Mouse (Mus musculus): ENCODE measurements around the gene Wdr24. TPM values are rescaled to one million over a fixed set of nuclear protein-coding genes. Genes with fewer than 3 reads are reported as not detected.
A peak's percentile ranks its signal among the peaks of the same experiment; 100 is the strongest.

Gene Wdr24
- polyA plus RNA-seq, 1 experiment, result 33.6 TPM

DNA sequence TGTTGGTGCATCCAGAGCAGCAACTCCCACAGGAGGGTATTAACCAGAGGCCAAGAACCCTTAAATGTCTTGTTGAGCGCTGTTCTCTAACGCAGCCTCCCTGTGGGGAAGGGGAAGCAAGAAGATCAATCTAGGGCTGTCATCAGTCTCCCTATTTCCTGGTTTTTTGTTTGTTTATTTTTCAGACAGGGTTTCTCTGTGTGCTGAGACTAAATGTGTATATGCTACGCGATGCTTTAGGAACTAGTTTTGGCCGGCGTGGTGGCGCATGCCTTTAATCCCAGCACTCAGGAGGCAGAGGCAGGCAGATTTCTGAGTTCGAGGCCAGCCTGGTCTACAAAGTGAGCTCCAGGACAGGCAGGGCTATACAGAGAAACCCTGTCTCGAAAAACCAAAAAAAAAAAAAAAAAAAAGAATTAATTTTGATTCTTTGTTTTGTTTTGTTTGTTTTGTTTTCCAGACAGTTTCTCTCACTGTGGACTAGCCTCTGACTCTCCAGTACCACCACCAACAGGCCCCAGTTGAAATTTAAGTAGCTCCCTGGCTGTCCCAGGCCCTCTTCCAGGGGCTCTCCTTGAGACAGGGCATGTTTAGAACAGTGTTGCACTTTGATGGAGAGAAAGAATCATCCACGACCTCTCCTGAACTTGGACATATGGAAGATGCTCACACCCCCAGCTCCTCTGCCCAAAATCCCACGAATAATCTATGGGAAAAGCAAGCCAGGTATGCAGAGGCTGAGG is 50.1 kb downstream of the Wdr24 start:
- DNase-seq (ENCODE audit: low read depth in 1 of 2, low spot score in 2 of 2), result no peak
- H3K4me1 ChIP-seq (ENCODE audit: control insufficient read depth, insufficient read depth, insufficient read length), result no peaks in the 10 kb centered on the region; the same call in 1 of the 2 replicates
- no peak overlapping the region for H3K27ac ChIP-seq (ENCODE audit: insufficient read depth, low read length)
- 86% methylated on average over 11 of the region's 11 CpGs for WGBS
- H3K4me3 ChIP-seq (ENCODE audit: extremely low read depth, insufficient read depth, insufficient read length), result no peak overlapping the region
- H3K36me3 ChIP-seq (ENCODE audit: control insufficient read depth, insufficient read depth, low read length), result peaks cover 2% of the 10 kb centered on the region; the same call in 1 of the 2 replicates
- TF ChIP-seq CTCF (IDR thresholded peaks at IDR 0.05; ENCODE audit: extremely low read depth, insufficient read depth, insufficient read length, insufficient replicate concordance) (no peak), POLR2A (IDR thresholded peaks at IDR 0.05; ENCODE audit: low read depth, low read length) (no peak)
- no peaks in the 10 kb centered on the region for H3K27me3 ChIP-seq (ENCODE audit: control insufficient read depth, insufficient read depth, low read length)

DNA sequence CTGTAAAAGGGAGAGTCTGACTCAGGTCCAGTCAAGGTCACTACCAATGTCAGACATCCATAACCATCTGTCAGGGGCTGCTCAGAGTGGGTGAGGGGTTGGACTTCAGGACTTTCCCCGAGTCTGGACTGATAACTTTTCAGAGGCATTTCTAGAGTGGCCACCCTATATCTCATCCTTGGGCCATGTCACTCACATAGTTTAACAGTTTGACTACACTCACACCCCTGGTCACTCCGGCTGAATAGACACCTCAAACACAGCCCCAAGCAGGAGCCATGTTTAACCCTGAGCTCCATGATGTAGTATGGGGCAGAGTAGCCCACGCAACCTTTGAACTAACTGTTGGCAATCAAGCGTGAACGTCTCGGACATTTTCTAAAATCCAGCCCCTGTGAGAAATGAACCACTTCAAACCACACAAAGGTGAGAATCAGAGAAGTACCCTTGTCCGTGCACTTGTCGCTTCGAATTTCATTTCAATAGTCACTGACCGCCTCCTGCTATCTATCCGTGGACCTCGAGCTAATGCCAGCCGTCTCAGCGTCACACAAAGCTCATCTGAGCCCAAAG is 50.8 kb downstream of the Wdr24 start:
- 12% methylated on average over 14 of the region's 14 CpGs for WGBS
- Histone ChIP-seq H3K27me3 (ENCODE audit: control insufficient read depth, insufficient read depth, low read length) (no peaks in the 10 kb centered on the region), H3K4me1 (ENCODE audit: control insufficient read depth, insufficient read depth, insufficient read length) (no peaks in the 10 kb centered on the region; the same call in 1 of the 2 replicates), H3K4me3 (ENCODE audit: extremely low read depth, insufficient read depth, insufficient read length) (peak overlapping the region; percentile 93), H3K27ac (ENCODE audit: insufficient read depth, low read length) (peak overlapping the region; percentile 49), H3K36me3 (ENCODE audit: control insufficient read depth, insufficient read depth, low read length) (peaks cover 4% of the 10 kb centered on the region; the same call in 1 of the 2 replicates)
- TF ChIP-seq CTCF (IDR thresholded peaks at IDR 0.05; ENCODE audit: extremely low read depth, insufficient read depth, insufficient read length, insufficient replicate concordance) (no peak), POLR2A (IDR thresholded peaks at IDR 0.05; ENCODE audit: low read depth, low read length) (no peak)
- no peak for DNase-seq (ENCODE audit: low read depth in 1 of 2, low spot score in 2 of 2)

DNA sequence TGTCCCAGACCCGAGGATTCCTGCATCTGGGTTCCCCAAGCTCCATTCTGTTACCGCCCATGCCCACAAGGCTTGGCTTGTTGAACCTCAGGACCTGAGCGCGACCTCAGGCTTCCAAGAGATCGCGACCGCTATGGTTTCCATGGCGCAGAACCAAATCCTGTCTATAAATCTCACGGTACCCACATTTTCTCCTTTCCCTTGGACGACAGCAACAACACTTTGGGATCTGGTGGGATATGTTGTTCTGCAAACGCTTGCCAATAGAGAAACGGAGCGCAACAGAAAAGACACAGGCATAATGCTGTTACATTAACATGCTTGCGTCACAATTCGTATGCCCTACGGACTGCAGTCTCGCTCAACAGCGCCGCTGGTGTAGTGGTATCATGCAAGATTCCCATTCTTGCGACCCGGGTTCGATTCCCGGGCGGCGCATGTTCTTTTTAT is 51.3 kb downstream of the Wdr24 start, which contains the start of gene Mettl26:
TSS of gene Mettl26 (plus strand) at position 354 of the 450 bp plus-strand sequence.
- under 1% methylated on average over 25 of the region's 25 CpGs for WGBS
- TF ChIP-seq POLR2A (IDR thresholded peaks at IDR 0.05; ENCODE audit: low read depth, low read length) (no peak), CTCF (IDR thresholded peaks at IDR 0.05; ENCODE audit: extremely low read depth, insufficient read depth, insufficient read length, insufficient replicate concordance) (no peak)
- no peaks in the 10 kb centered on the region for H3K27me3 ChIP-seq (ENCODE audit: control insufficient read depth, insufficient read depth, low read length)
- peak within 1 kb of the TSS; percentile 93 for H3K4me3 ChIP-seq (ENCODE audit: extremely low read depth, insufficient read depth, insufficient read length)
- no peaks in the 10 kb centered on the region; the same call in 1 of the 2 replicates for H3K4me1 ChIP-seq (ENCODE audit: control insufficient read depth, insufficient read depth, insufficient read length)
- H3K27ac ChIP-seq (ENCODE audit: insufficient read depth, low read length), result peak within 1 kb of the TSS; percentile 86
- H3K36me3 ChIP-seq (ENCODE audit: control insufficient read depth, insufficient read depth, low read length), result peaks cover 4% of the 10 kb centered on the region; the same call in 1 of the 2 replicates
- DNase-seq (ENCODE audit: low read depth in 1 of 2, low spot score in 2 of 2), result peak; percentile 80 to 91

DNA sequence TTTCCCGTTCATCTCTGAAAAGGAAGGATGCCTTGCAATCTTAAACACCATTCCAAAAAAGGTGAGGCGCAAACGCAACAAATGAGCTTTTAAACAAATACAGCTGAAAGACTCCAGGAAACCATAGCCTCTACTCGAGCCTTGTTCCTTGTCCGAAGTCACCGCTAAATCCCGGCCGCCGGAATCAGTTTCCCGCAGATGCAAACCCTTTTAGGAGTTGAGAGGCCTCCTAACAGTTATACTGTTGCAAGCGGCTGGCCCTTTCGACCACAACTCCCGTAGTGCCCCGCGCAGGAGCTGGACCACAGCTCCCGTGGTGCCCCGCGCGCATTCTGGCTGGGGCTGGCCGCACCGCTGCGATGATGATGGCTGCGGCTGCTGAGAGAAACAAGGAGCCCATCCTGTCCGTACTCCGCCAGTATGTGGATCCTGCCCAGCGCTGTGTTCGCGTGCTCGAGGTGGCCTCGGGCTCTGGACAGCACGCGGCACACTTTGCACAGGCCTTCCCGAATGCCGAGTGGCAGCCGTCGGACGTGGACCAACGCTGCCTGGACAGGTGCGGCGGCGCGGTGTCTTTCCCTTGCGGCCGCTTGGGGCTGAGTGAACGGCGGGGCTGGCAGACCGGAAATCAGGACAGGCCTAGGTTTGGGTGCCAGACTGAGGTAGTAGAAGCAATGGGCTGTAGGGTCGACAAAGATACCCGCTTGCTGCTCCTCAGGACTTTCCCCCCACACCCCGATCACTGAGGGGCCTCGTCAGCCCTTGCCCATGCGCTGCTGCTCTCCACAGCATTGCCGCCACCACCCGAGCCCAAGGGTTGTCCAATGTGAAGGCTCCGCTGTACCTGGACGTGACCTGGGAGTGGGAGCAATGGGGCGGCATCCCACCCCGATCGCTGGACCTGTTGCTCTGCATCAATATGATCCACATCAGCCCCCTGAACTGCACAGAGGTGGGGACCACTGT is 52.0 kb downstream of the Wdr24 start:
- under 1% methylated on average over 59 of the region's 59 CpGs for WGBS
- DNase-seq (ENCODE audit: low read depth in 1 of 2, low spot score in 2 of 2), result peak; percentile 54 to 89
- no peak for TF ChIP-seq CTCF (IDR thresholded peaks at IDR 0.05; ENCODE audit: extremely low read depth, insufficient read depth, insufficient read length, insufficient replicate concordance)
- peak; percentile 70 for TF ChIP-seq POLR2A (IDR thresholded peaks at IDR 0.05; ENCODE audit: low read depth, low read length)
- no peaks in the 10 kb centered on the region; the same call in 1 of the 2 replicates for H3K4me1 ChIP-seq (ENCODE audit: control insufficient read depth, insufficient read depth, insufficient read length)
- H3K27me3 ChIP-seq (ENCODE audit: control insufficient read depth, insufficient read depth, low read length), result no peaks in the 10 kb centered on the region
- peak overlapping the region; percentile 86 for H3K27ac ChIP-seq (ENCODE audit: insufficient read depth, low read length)
- H3K4me3 ChIP-seq (ENCODE audit: extremely low read depth, insufficient read depth, insufficient read length), result peak overlapping the region; percentile 93
- peaks cover 4% of the 10 kb centered on the region; the same call in 1 of the 2 replicates for H3K36me3 ChIP-seq (ENCODE audit: control insufficient read depth, insufficient read depth, low read length)

DNA sequence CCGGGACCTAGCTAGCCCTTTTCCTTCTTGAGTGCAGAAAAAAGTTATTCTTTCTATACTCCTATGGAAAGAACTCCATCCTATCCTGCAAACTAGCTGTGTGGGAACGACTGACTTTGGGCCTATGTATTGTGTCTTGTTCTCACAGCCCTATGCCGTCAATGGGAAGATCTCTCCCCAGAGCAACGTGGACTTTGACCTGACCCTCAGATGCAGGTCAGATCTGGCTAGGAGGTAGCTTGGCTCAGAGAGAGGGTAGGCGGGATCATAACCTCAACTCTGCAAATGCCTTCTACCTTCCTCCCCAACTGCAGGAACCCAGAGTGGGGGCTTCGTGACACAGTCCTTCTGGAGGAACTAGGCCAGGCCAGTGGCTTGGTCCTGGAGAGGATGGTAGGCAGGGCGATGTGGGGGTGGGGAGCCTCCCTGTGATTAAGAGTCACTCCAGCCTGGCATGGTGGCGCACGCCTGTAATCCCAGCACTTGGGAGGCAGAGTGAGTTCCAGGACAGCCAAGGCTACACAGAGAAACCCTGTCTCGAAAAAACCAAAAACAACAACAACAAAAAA is 53.0 kb downstream of the Wdr24 start:
- no peak overlapping the region for H3K27ac ChIP-seq (ENCODE audit: insufficient read depth, low read length)
- H3K4me1 ChIP-seq (ENCODE audit: control insufficient read depth, insufficient read depth, insufficient read length), result no peaks in the 10 kb centered on the region; the same call in 1 of the 2 replicates
- no peak for TF ChIP-seq CTCF (IDR thresholded peaks at IDR 0.05; ENCODE audit: extremely low read depth, insufficient read depth, insufficient read length, insufficient replicate concordance)
- no peak for TF ChIP-seq POLR2A (IDR thresholded peaks at IDR 0.05; ENCODE audit: low read depth, low read length)
- 80% methylated on average over 10 of the region's 10 CpGs for WGBS
- peaks cover 4% of the 10 kb centered on the region; the same call in 1 of the 2 replicates for H3K36me3 ChIP-seq (ENCODE audit: control insufficient read depth, insufficient read depth, low read length)
- H3K4me3 ChIP-seq (ENCODE audit: extremely low read depth, insufficient read depth, insufficient read length), result no peak overlapping the region
- H3K27me3 ChIP-seq (ENCODE audit: control insufficient read depth, insufficient read depth, low read length), result no peaks in the 10 kb centered on the region
- DNase-seq (ENCODE audit: low read depth in 1 of 2, low spot score in 2 of 2), result no peak

DNA sequence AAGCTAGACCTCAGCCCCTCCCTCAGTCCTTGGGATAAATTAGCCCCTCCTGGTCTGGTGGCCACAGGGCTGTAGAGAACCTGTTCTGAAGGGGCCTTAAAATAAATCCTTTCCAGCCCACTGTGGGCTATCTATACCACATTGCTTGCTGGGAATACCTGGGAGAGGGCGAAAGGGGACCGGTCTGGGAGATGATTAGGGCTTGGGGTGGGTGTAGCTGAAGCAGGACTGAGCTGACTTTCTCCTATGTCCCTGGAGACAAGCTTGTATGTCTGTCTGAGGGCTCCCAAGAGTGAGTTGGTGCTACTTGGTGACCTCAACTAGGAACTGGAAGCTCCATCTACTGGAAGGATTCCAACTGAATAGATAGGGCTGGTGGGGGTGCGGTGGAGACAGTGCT is 53.6 kb downstream of the Wdr24 start:
- no peak for TF ChIP-seq POLR2A (IDR thresholded peaks at IDR 0.05; ENCODE audit: low read depth, low read length)
- TF ChIP-seq CTCF (IDR thresholded peaks at IDR 0.05; ENCODE audit: extremely low read depth, insufficient read depth, insufficient read length, insufficient replicate concordance), result no peak
- 96% methylated on average over 3 of the region's 3 CpGs for WGBS
- Histone ChIP-seq H3K4me3 (ENCODE audit: extremely low read depth, insufficient read depth, insufficient read length) (no peak overlapping the region), H3K36me3 (ENCODE audit: control insufficient read depth, insufficient read depth, low read length) (peaks cover 4% of the 10 kb centered on the region; the same call in 1 of the 2 replicates), H3K27ac (ENCODE audit: insufficient read depth, low read length) (no peak overlapping the region), H3K4me1 (ENCODE audit: control insufficient read depth, insufficient read depth, insufficient read length) (no peaks in the 10 kb centered on the region; the same call in 1 of the 2 replicates), H3K27me3 (ENCODE audit: control insufficient read depth, insufficient read depth, low read length) (no peaks in the 10 kb centered on the region)
- DNase-seq (ENCODE audit: low read depth in 1 of 2, low spot score in 2 of 2), result no peak
